Mouse (Mus musculus) liver, postnatal 0 days (tissue): ENCODE data around the gene Igfals. TPM values are rescaled to one million over a fixed set of nuclear protein-coding genes. Genes with fewer than 3 reads are reported as not detected.

Experiments
- ATAC-seq: fragments of 200-750 bp; cut with Nextera tagmentation; 2 replicates; pipeline ENCODE4 v1.8.0; 2017; ENCODE audit warnings: mild to moderate bottlenecking, moderate library complexity
- DNase-seq: peaks from one replicate; pipeline ENCODE4 v3.0.0-alpha.2; 2016
- H3K27ac ChIP-seq: fragments of 300-500 bp; sonication (generic); 2 replicates; pipeline ENCODE4 v1.5.1; 2014; ENCODE audit warnings: antibody characterized with exemption, moderate library complexity, mild to moderate bottlenecking, low read depth
- H3K27me3 ChIP-seq: fragments of 300-500 bp; sonication (generic); 2 replicates; pipeline ENCODE4 v1.6.1; 2014; ENCODE audit warnings: low read length, control low read depth, mixed read lengths; ENCODE audit not compliant: insufficient read depth
- H3K36me3 ChIP-seq: fragments of 300-500 bp; sonication (generic); replicated peaks from 2 replicates; pipeline ENCODE4 v1.6.1; 2014; ENCODE audit warnings: mild to moderate bottlenecking, control low read depth, low read length, moderate library complexity, mixed read lengths; ENCODE audit not compliant: insufficient read depth
- H3K4me1 ChIP-seq: fragments of 300-500 bp; sonication (generic); 2 replicates; pipeline ENCODE4 v1.6.1; 2014; ENCODE audit warnings: antibody characterized with exemption, mild to moderate bottlenecking, control low read depth; ENCODE audit not compliant: insufficient read depth
- H3K4me2 ChIP-seq: fragments of 300-500 bp; sonication (generic); 2 replicates; pipeline ENCODE4 v1.6.1; 2014; ENCODE audit warnings: low read depth, mild to moderate bottlenecking, low read length, moderate library complexity, mixed read lengths
- H3K4me3 ChIP-seq: fragments of 300-500 bp; sonication (generic); 2 replicates; pipeline ENCODE4 v1.5.1; 2014; ENCODE audit warnings: low read depth, low read length
- H3K9ac ChIP-seq: fragments of 300-500 bp; sonication (generic); replicated peaks from 2 replicates; pipeline ENCODE4 v1.6.1; 2014; ENCODE audit warnings: mild to moderate bottlenecking, moderate library complexity
- H3K9me3 ChIP-seq: fragments of 300-500 bp; sonication (generic); 2 replicates; pipeline ENCODE4 v1.6.1; 2016; ENCODE audit warnings: mild to moderate bottlenecking, control low read depth, low read length, mixed read lengths
- CTCF ChIP-seq: sonication (generic); IDR thresholded peaks from 2 replicates; pipeline ENCODE4 v1.5.1; 2016; ENCODE audit warnings: antibody characterized with exemption, low read depth
- EP300 ChIP-seq: IDR thresholded peaks from 2 replicates; pipeline ENCODE4 v1.6.1; 2016; ENCODE audit warnings: antibody characterized with exemption, low read depth, mild to moderate bottlenecking
- WGBS: fragments of 180-500 bp; shearing (Covaris S2); extraction: QIAGEN DNeasy Blood & Tissue Kit; methylation state at CpG from one replicate; pipeline ENCODE4 v1.1.7; 2014; ENCODE audit not compliant: insufficient replicate concordance; 5-methylcytosine and 5-hydroxymethylcytosine counted together
- polyA plus RNA-seq: library from polyadenylated mRNA; unstranded; fragments of >200 nt; fragmentation: Nextera tagmentation; extraction: Ambion mirVana; gene quantifications from 2 replicates; pipeline ENCODE4 v1.2.1, GENCODE M21; 2015

Gene Igfals
- polyA plus RNA-seq, 1 experiment from 2014 or later: 32.4 TPM

- Histone ChIP-seq H3K4me2 (no peak overlapping the region), H3K4me1 (no peaks in the 10 kb centered on the region), H3K36me3 (no peaks in the 10 kb centered on the region), H3K27me3 (no peaks in the 10 kb centered on the region), H3K9ac (no peak overlapping the region), H3K9me3 (no peaks in the 10 kb centered on the region), H3K4me3 (no peak overlapping the region), H3K27ac (no peak overlapping the region)
- ATAC-seq (no peak), DNase-seq (no peak)
- WGBS: 40% methylated on average over 5 of the region's 5 CpGs
- TF ChIP-seq CTCF (no peak), EP300 (no peak)
Observed at GRCm38 (mm10) chr17:24840341-24840740, 25.5 kb upstream of the Igfals start.

- H3K9ac ChIP-seq: no peak overlapping the region
- 0 out of 2 replicates have a peak, but pooled peaks cover 2% of the 10 kb centered on the region for H3K4me1 ChIP-seq
- no peaks in the 10 kb centered on the region for H3K9me3 ChIP-seq
- H3K27me3 ChIP-seq: no peaks in the 10 kb centered on the region
- WGBS: 58% methylated on average over 4 of the region's 4 CpGs
- H3K4me2 ChIP-seq: no peak overlapping the region
- no peaks in the 10 kb centered on the region for H3K36me3 ChIP-seq
- TF ChIP-seq EP300 (no peak), CTCF (peak; percentile 83)
- H3K4me3 ChIP-seq: no peak overlapping the region
- no peak overlapping the region for H3K27ac ChIP-seq
- peak; percentile 80 for ATAC-seq
- DNase-seq: peak; percentile 64
Observed at GRCm38 (mm10) chr17:24841133-24841532, 24.7 kb upstream of the Igfals start.

GRCm38 (mm10) chr17:24842631-24843030 lies 23.2 kb upstream of the Igfals start:
- H3K9me3 ChIP-seq: no peaks in the 10 kb centered on the region
- H3K4me2 ChIP-seq: no peak overlapping the region
- no peak overlapping the region for H3K9ac ChIP-seq
- no peak overlapping the region for H3K27ac ChIP-seq
- 0 out of 2 replicates have a peak, but pooled peaks cover 5% of the 10 kb centered on the region for H3K4me1 ChIP-seq
- 59% methylated on average over 2 of the region's 2 CpGs for WGBS
- TF ChIP-seq CTCF: peak; percentile 70
- no peak for TF ChIP-seq EP300
- DNase-seq: no peak
- H3K4me3 ChIP-seq: no peak overlapping the region
- ATAC-seq: no peak
- no peaks in the 10 kb centered on the region for H3K27me3 ChIP-seq
- no peaks in the 10 kb centered on the region for H3K36me3 ChIP-seq

DNA sequence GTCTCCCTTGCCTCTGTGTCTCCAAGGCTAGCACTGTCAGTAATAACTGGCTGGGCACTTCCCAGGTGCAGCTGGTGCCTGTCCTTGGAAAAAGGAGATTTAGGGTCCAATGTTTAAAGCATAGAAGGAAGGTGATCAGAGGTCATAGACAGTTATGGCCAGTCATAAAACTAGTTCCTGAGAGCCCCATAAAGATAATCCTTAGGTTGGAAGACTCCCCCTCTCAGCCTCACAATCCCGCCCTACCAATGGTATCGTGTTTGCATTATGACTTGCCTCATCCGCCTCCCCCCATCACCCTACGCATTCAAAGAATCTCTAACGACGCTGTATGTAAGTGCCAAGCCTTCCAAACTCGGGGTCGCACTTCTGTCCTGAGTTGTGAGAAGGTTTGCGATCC lies 21.3 kb upstream of the Igfals start:
- Histone ChIP-seq H3K9me3 (no peaks in the 10 kb centered on the region), H3K27ac (no peak overlapping the region), H3K4me2 (no peak overlapping the region), H3K4me1 (peaks cover 9% of the 10 kb centered on the region; the same call in 1 of the 2 replicates), H3K4me3 (no peak overlapping the region), H3K27me3 (no peaks in the 10 kb centered on the region), H3K36me3 (no peaks in the 10 kb centered on the region), H3K9ac (no peak overlapping the region)
- 61% methylated on average over 9 of the region's 9 CpGs for WGBS
- no peak for TF ChIP-seq CTCF
- no peak for TF ChIP-seq EP300
- no peak for DNase-seq
- ATAC-seq: no peak

DNA sequence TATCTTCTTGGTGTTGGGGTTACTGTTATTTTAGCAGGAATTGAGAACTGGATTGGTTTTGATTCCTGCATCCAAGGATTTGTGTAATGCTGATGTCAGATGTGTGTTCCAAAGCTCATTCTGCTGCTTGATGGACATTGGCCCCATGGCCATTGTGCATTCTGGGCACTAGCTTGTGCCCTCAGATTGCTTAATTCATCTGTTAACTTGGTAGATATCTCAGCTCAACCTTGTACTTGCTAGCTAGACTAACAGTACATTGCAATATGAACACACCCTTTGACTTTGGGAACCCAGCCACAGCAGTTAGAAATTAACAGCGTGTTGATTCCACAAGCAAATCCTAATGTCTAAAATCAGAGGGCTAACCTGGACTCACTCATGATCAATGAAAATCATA lies 18.4 kb upstream of the Igfals start:
- Histone ChIP-seq H3K4me3 (peak overlapping the region; percentile 95), H3K36me3 (peaks cover under 1% of the 10 kb centered on the region; the same call in 1 of the 2 replicates)

GRCm38 (mm10) chr17:24848600-24849031 lies 17.2 kb upstream of the Igfals start:
- no peaks in the 10 kb centered on the region for H3K9me3 ChIP-seq
- H3K27ac ChIP-seq: peak overlapping the region; percentile 97
- H3K9ac ChIP-seq: peak overlapping the region; percentile 89
- TF ChIP-seq EP300 (peak; percentile 68; the same call in 1 of the 2 replicates), CTCF (peak; percentile 14; the same call in 1 of the 2 replicates)
- peaks cover 22% of the 10 kb centered on the region for H3K4me1 ChIP-seq
- H3K36me3 ChIP-seq: peaks cover 11% of the 10 kb centered on the region
- ATAC-seq: no peak
- peak overlapping the region; percentile 84 for H3K4me2 ChIP-seq
- no peaks in the 10 kb centered on the region for H3K27me3 ChIP-seq
- H3K4me3 ChIP-seq: peak overlapping the region; percentile 95
- peak; percentile 39 for DNase-seq

More for the DNA sequence above, 18.4 kb upstream of the Igfals start:
- peak; percentile 82 for TF ChIP-seq EP300
- no peak for TF ChIP-seq CTCF
- H3K27ac ChIP-seq: peak overlapping the region; percentile 68
- H3K9me3 ChIP-seq: no peaks in the 10 kb centered on the region
- no peak overlapping the region for H3K9ac ChIP-seq
- WGBS: 76% methylated on average over 1 of the region's 1 CpGs
- peak overlapping the region; percentile 84 for H3K4me2 ChIP-seq
- ATAC-seq (peak; percentile 10), DNase-seq (peak; percentile 48)
- H3K27me3 ChIP-seq: no peaks in the 10 kb centered on the region
- H3K4me1 ChIP-seq: peaks cover 22% of the 10 kb centered on the region

GRCm38 (mm10) chr17:24849733-24850064 lies 16.1 kb upstream of the Igfals start:
- peak overlapping the region; percentile 95 for H3K4me3 ChIP-seq
- H3K4me1 ChIP-seq: peaks cover 22% of the 10 kb centered on the region
- ATAC-seq (peak; percentile 30), DNase-seq (no peak)
- no peaks in the 10 kb centered on the region for H3K9me3 ChIP-seq
- no peaks in the 10 kb centered on the region for H3K27me3 ChIP-seq
- peaks cover 20% of the 10 kb centered on the region for H3K36me3 ChIP-seq
- H3K4me2 ChIP-seq: peak overlapping the region; percentile 84
- WGBS: under 1% methylated on average over 21 of the region's 21 CpGs
- H3K27ac ChIP-seq: peak overlapping the region; percentile 97
- peak overlapping the region; percentile 89 for H3K9ac ChIP-seq
- TF ChIP-seq EP300: no peak
- peak; percentile 58 for TF ChIP-seq CTCF
